Mouse (Mus musculus): ENCODE measurements around the gene Serpinf2. TPM values are rescaled to one million over a fixed set of nuclear protein-coding genes. Genes with fewer than 3 reads are reported as not detected.

The Serpinf2 gene
- total RNA-seq, 4 experiments from 2014 or later: 0.31 to 0.41 (median 0.38) TPM; not detected in 1

Small RNA genes lying within 50 kb of the gene (microRNA-seq; reads per million reads assigned to microRNA genes)
- gene Mir22: 11,502 to 49,157 reads per million in 2 experiments

Other genes with a start within 250 kb of the Serpinf2 start
- gene Dph1, start 248.3 kb downstream of the Serpinf2 start, total RNA-seq (2022): 10 to 100 TPM; 32.3 to 46.1 (median 44.7) TPM
- 10 to 100 TPM; 39.9 to 74.9 (median 58.7) TPM for gene Rtn4rl1, start 245.8 kb downstream of the Serpinf2 start, total RNA-seq (2022)
- 10 to 100 TPM; 50.9 to 72.8 (median 62.3) TPM for gene Rpa1, start 91.3 kb downstream of the Serpinf2 start, total RNA-seq (2022)
- 10 to 100 TPM; 10.2 to 23.6 (median 14.8) TPM for gene Smyd4, start 91.2 kb downstream of the Serpinf2 start, total RNA-seq (2022)
- 10 to 100 TPM in 3 of 4 experiments, 1 to 10 TPM in 1; 9.0 to 31.5 (median 14.5) TPM for gene Serpinf1, start 16.9 kb downstream of the Serpinf2 start, total RNA-seq (2022)
- gene Wdr81, start 15.1 kb upstream of the Serpinf2 start, total RNA-seq (2022): 10 to 100 TPM; 19.3 to 21.7 (median 20.2) TPM
- 10 to 100 TPM; 10.1 to 16.7 (median 13.1) TPM for gene Tlcd2, start 22.1 kb upstream of the Serpinf2 start, total RNA-seq (2022)
- 100 to 1,000 TPM; 155 to 170 (median 167) TPM for gene Prpf8, start 47.2 kb upstream of the Serpinf2 start, total RNA-seq (2022)
- gene Rilp, start 70.5 kb upstream of the Serpinf2 start, total RNA-seq (2022): 1 to 10 TPM; 3.6 to 8.9 (median 8.0) TPM
- gene Scarf1, start 73.9 kb upstream of the Serpinf2 start, total RNA-seq (2022): 1 to 10 TPM; 6.0 to 9.4 (median 7.2) TPM
- 10 to 100 TPM; 22.5 to 29.8 (median 23.2) TPM for gene Slc43a2, start 92.1 kb upstream of the Serpinf2 start, total RNA-seq (2022)
- 100 to 1,000 TPM; 172 to 186 (median 176) TPM for gene Pitpna, start 148.5 kb upstream of the Serpinf2 start, total RNA-seq (2022)
- gene Inpp5k, start 191.4 kb upstream of the Serpinf2 start, total RNA-seq (2022): 10 to 100 TPM; 46.2 to 62.5 (median 53.6) TPM
- 100 to 1,000 TPM; 151 to 208 (median 180) TPM for gene Myo1c, start 210.9 kb upstream of the Serpinf2 start, total RNA-seq (2022)
- gene Crk, start 239.7 kb upstream of the Serpinf2 start, total RNA-seq (2022): 100 to 1,000 TPM; 115 to 125 (median 117) TPM